Mouse (Mus musculus) right cerebral cortex, postnatal 10 days (tissue): ENCODE results near the gene Akt1s1.

ENCODE experiments used
- DNase-seq, 2 experiments: peaks; one replicate each; pipeline ENCODE4 v3.0.0; 2021; ENCODE audit warnings: low spot score in 2 of 2

The Akt1s1 gene

DNA sequence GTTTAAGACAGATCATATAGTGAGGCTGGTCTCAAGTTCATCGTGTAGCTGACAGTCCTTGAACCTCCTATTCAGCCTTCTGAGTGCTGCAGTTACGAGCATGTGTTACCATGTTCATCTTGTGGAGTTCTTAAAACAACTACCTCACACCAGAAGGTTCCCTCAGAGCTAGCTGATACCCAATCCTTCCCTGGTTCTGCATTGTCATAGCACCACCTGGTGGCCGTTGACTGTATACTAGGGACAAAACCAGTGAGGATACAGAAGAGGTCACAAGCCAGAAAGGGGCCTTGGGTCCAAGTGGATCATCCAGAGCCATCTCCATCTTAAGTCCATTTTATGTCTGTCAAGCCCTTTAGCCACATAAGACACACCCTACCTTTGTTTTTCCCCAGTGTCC lies 23.9 kb upstream of the Akt1s1 start:
- DNase-seq, result peak; percentile 80 to 89

- peak in 1 of 2 experiments; percentile 19 for DNase-seq
Measured at GRCm38 (mm10) chr7:44826771-44827170, 22.0 kb upstream of the Akt1s1 start.

- no peak for DNase-seq
Measured at GRCm38 (mm10) chr7:44828706-44829105, 20.1 kb upstream of the Akt1s1 start.

DNA sequence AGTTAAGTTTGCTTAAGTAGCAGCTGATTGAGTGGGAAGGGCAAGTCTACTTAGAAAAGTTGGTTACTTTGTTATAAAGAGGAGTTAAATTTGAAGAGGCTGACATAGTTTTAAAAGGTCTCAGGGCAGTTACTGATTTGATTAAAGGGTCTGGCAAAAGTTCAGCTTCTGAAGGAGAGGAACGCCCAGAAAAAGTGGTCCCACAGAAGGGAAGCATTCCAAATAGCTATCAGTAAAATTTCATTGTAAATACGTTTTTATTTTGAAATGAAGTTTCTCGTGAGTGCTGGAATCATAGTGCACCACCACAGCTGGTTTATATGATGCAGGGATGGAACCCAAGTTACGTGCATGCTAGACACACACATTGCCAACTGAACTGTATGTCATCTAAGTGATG lies 16.0 kb upstream of the Akt1s1 start:
- no peak for DNase-seq

- DNase-seq, result no peak
Measured at GRCm38 (mm10) chr7:44835373-44836015, 13.3 kb upstream of the Akt1s1 start.

DNA sequence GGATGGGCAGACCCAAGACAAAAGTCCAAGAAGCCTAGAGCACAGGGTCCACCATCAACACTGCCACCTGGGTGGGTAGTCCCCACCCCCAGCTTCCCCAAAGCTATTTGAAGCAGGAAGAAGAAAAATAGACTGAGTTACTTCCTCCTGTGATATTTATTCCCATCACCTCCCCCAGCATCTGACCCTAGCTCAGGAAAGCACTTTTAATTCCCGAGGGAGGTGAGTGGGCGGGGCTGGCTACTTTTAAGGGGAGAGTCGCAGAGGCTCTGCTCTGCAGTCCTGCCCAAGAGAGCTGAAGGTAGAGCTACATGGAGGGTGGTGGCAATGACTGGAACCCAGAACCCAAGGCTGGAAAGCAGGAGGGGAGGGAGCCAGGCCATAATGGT lies 12.8 kb upstream of the Akt1s1 start:
- DNase-seq, result peak in 1 of 2 experiments; percentile 24

DNA sequence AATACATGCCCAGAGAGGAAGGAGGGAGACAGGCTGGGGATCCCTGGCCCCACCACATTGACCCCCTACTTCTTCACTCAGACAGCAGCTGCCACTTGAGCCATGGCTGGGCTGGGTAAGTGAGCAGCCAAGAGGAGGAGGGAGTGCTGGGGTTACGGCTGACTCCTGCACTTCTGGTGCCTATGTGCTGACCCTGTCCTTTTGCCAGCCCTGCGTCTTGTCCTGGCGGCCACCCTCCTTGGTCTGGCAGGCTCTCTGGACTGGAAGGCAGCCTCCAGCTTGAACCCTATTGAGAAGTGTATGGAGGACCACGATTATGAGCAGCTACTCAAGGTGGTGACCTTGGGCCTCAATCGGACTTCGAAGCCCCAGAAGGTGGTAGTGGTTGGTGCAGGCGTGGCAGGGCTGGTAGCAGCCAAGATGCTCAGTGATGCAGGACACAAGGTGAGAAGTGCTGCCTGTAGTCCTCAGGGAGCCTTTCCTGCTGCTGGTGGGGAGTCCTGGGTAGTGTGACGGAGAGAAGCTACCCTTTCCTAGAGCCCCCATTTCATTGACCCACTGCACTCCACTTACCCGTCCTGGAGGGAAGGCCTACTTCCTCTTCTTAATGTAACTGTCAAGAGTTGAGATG lies 12.3 kb upstream of the Akt1s1 start:
- peak in 1 of 2 experiments; percentile 39 for DNase-seq

DNA sequence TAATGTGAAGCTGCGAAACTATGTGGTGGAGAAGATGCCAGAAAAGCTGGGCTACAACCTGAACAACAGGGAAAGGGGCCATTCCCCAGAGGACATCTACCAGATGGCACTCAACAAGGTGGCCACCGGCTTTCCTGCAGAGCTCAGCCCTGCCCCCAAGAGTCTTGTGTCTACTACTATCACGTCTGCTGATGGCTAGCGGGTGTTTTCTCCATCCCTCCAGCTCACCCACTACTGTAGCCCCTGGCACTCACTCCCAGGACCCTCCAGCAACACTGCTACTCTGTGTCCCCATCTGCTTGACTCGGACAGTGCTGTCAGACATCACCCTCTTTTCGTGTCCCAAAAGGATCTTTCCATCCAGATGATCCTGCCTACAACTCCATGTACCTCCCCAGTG lies 10.7 kb upstream of the Akt1s1 start:
- peak in 1 of 2 experiments; percentile 23 for DNase-seq

DNA sequence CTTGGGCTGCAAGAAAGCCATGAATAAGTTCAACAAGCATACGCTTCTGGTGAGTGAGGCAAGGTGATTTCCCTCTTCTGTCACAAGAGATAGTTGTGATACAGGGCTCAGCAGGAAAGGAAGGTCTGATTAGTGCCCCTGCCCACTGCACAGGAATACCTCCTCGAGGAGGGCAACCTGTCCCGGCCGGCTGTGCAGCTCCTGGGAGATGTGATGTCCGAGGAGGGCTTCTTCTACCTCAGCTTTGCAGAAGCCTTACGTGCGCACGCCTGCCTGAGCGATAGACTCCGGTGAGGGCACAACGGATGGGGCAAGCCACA lies 9.7 kb upstream of the Akt1s1 start:
- no peak for DNase-seq

DNA sequence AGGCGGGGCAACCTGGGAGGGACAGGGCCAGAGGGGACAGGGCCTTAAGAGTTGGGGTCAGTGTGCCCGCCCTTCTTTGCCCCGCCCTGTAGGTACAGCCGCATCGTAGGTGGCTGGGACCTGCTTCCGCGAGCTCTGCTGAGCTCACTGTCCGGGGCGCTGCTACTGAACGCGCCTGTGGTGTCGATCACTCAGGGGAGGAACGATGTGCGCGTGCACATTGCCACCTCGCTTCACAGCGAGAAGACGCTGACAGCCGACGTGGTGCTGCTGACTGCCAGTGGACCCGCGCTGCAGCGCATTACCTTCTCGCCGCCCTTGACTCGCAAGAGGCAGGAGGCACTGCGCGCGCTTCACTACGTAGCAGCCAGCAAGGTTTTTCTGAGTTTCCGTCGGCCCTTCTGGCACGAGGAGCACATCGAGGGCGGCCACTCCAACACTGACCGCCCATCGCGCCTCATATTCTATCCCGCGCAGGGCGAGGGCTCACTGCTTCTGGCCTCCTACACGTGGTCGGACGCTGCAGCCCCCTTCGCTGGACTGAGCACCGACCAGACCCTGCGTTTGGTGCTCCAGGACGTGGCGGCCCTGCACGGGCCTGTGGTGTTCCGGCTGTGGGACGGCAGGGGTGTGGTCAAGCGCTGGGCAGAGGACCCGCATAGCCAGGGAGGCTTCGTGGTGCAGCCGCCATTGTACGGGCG lies 9.2 kb upstream of the Akt1s1 start:
- peak; percentile 79 to 80 for DNase-seq

DNA sequence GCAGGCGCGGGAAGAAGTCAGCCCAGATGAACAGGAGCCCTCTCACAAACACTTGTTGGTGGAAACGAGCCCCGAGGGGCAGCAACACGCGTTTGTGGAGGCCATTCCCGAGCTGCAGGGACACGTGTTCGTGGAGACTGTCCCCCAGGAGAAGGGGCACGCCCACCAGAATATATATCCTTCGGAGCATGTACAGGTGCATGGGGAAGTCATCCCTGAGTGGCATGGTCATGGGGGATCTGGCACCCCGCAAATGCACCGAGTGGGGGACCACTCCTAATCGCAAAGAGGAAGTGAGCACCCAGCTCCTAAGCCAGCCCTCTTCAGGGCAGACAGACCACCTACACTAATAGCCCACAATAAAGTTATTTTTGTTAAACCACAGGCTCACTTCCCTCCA lies 8.4 kb upstream of the Akt1s1 start:
- DNase-seq, result peak in 1 of 2 experiments; percentile 28

DNA sequence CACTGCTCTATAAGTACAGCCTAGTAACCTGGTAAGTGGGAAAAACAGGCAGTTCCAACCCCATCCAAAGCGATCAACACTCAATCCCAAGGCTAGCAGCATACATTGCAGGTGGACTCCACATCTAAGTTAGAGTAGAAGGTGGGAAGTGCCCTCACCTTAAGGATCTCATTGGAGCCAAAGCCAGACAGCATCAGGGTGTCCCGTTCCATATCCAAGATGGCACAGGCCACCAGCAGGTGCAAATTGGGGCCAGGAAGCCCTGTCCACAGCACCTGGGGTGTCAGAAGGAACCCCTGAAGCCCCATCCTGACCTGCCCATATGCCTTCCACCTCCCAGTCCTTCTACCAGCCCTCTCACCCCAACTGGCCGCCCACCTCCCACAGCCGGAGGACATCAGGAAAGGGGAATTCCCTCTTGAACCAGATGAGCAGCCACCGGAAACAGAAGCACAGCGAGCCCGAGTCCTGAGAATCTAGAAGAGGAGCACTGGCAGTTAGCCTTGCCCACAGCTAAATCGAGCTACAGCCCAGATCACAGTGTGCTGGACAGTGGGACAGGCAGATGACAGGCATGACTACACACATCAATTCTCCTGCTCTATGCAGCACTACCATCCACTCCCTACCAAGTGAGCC lies 6.8 kb upstream of the Akt1s1 start:
- DNase-seq, result no peak

DNA sequence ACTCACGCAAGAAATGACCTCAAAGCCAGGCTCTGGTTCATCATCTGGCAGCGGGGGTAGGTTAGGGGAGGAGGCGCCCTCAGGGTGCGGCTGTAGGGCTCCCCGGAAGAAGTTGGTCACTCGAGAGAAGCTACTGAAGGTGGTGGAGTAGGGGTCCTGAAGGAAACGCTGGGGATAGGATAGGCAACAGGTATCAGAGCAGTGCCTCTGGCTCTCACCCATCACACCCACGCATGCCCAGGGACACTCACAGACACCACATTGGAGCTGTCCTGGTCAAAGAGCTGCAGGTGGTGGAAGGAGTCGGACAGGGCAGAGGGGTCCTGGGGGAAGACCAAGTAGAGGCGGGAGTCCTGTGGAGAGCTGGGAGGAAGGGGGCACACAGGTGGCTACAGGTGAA lies 3.8 kb upstream of the Akt1s1 start:
- DNase-seq, result no peak

GRCm38 (mm10) chr7:44846804-44847203 lies 2.0 kb upstream of the Akt1s1 start:
- no peak for DNase-seq

DNA sequence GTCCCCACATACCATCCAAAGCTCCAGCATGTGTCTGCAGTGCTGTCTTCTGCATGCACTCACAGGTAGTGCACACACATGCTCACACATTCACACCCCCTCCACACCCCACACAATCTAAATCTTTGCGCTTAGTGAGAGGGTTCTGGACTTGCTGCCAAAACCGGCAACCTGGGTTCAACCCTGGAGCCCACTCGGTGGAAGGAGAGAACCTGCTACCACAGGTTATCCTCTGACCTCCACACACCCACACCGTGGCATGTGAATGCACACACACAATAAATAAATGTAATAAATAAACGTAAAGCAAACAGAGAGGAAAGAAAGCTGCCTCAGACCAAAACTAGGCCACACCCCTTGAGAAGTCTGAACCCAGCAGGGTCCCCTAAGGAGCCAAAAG lies 1.0 kb upstream of the Akt1s1 start:
- DNase-seq, result no peak

DNA sequence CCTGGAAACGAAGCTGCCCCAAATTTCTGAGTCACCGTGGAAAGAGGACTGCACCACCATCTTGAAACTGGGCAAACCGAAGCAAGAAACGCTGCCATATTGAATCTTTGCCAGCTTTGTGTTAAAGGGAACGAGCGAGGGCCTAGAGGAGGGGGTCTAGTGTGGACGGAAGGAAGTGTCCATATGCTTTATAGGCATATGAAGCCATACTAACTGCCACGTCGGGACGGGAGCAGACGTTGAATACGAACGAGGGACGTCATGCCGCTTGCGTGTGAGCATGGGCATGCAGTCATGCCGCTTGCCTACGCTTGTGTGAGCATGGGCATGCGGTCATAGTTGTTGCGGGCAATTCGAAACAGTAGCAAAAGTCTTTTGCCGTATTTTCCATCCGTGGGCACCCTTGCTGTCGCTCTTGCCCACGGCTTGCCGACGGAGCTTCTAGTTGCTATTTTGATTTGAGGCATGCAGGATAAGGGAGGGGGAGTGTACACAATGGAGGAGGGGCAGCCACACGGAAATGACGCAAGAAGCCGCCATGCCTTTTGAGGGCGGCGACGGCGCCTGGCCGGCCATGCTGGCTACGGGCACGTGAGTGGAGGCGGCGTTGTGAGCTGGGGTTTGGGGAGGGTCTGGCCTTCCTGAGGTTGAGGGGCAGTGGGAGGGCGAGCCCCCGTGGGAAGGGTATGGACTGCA lies 773 bp downstream of the Akt1s1 start:
- peak; percentile 95 to 96 for DNase-seq

GRCm38 (mm10) chr7:44850146-44850545 lies 1.4 kb downstream of the Akt1s1 start:
- DNase-seq, result peak; percentile 87 to 88

GRCm38 (mm10) chr7:44850789-44851624 lies 2.2 kb downstream of the Akt1s1 start:
- no peak for DNase-seq

GRCm38 (mm10) chr7:44851625-44852234 lies 2.9 kb downstream of the Akt1s1 start:
- no peak for DNase-seq

GRCm38 (mm10) chr7:44852259-44853027 lies 3.7 kb downstream of the Akt1s1 start:
- no peak for DNase-seq
